Mouse (Mus musculus) limb, embryonic 11.5 days (tissue): Measurements from ENCODE around the gene Dlgap3. TPM values are rescaled to one million over a fixed set of nuclear protein-coding genes. Genes with fewer than 3 reads are reported as not detected.

Experiments
- ATAC-seq: fragments of 200-750 bp; cut with Nextera tagmentation; 2 replicates; pipeline ENCODE4 v1.8.0; 2017; ENCODE audit warnings: low read depth; ENCODE audit not compliant: insufficient number of reproducible peaks, low FRiP score, low TSS enrichment
- DNase-seq: peaks from one replicate; pipeline ENCODE4 v3.0.0-alpha.2; 2015; ENCODE audit warnings: low spot score
- H3K27ac ChIP-seq: fragments of 300-500 bp; sonication (generic); replicated peaks from 2 replicates; pipeline ENCODE4 v1.5.1; 2014; ENCODE audit warnings: low read depth, mild to moderate bottlenecking, low read length
- H3K27me3 ChIP-seq: fragments of 300-500 bp; sonication (generic); 2 replicates; pipeline ENCODE4 v1.6.1; 2014; ENCODE audit warnings: mild to moderate bottlenecking, low read length, mixed read lengths; ENCODE audit not compliant: control insufficient read depth, insufficient read depth
- H3K36me3 ChIP-seq: fragments of 300-500 bp; sonication (generic); 2 replicates; pipeline ENCODE4 v1.6.1; 2014; ENCODE audit warnings: mild to moderate bottlenecking, low read length, moderate library complexity, mixed read lengths; ENCODE audit not compliant: control insufficient read depth, insufficient read depth
- H3K4me1 ChIP-seq: fragments of 300-500 bp; sonication (generic); 2 replicates; pipeline ENCODE4 v1.6.1; 2014; ENCODE audit warnings: low read length, mixed read lengths; ENCODE audit not compliant: control insufficient read depth, insufficient read depth
- H3K4me2 ChIP-seq: fragments of 300-500 bp; sonication (generic); 2 replicates; pipeline ENCODE4 v1.6.1; 2014; ENCODE audit warnings: low read depth, mild to moderate bottlenecking, moderate library complexity; ENCODE audit not compliant: severe bottlenecking
- H3K4me3 ChIP-seq: fragments of 300-500 bp; sonication (generic); 2 replicates; pipeline ENCODE4 v1.5.1; 2014; ENCODE audit warnings: low read depth, low read length
- H3K9ac ChIP-seq: fragments of 300-500 bp; sonication (generic); 2 replicates; pipeline ENCODE4 v1.6.1; 2014; ENCODE audit warnings: mild to moderate bottlenecking, low read length
- H3K9me3 ChIP-seq: fragments of 300-500 bp; sonication (generic); 2 replicates; pipeline ENCODE4 v1.6.1; 2016; ENCODE audit warnings: low read length; ENCODE audit not compliant: control insufficient read depth
- WGBS: fragments of 180-500 bp; shearing (Covaris S2); extraction: QIAGEN DNeasy Blood & Tissue Kit; methylation state at CpG from one replicate; pipeline ENCODE4 v1.1.7; 2014; 5-methylcytosine and 5-hydroxymethylcytosine counted together
- polyA plus RNA-seq: library from polyadenylated mRNA; unstranded; fragments of >200 nt; fragmentation: Nextera tagmentation; extraction: Ambion mirVana; gene quantifications from 2 replicates; pipeline ENCODE4 v1.2.1, GENCODE M21; 2014

Gene Dlgap3
- polyA plus RNA-seq, 1 experiment from 2014 or later, result 0.25 TPM

DNA sequence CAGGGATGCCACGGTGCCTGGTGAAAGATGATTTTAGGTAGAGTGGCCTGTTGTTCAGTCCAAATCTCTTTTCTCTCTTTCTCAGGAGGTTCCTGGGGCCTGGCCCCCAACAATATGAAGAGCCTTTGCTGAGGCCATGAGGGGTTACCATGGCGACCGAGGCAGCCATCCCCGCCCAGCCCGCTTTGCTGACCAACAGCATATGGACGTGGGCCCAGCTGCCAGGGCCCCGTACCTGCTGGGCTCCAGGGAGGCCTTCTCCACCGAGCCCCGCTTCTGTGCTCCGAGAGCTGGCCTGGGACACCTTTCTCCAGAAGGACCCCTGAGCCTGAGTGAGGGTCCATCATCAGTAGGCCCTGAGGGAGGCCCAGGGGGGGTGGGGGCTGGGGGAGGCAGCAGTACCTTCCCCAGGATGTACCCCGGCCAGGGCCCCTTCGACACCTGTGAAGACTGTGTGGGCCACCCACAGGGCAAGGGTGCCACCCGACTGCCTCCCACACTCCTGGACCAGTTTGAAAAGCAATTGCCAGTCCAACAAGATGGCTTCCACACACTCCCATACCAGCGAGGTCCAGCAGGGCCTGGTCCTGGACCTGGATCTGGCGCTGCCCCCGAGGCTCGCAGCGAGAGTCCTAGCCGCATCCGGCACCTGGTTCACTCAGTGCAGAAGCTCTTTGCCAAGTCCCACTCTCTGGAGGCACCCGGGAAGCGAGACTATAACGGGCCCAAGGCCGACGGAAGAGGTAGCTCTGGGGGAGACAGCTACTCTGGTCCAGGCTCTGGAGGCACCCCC, 25.7 kb downstream of the Dlgap3 start:
- Histone ChIP-seq H3K9me3 (no peaks in the 10 kb centered on the region), H3K36me3 (no peaks in the 10 kb centered on the region), H3K4me3 (no peak overlapping the region), H3K4me2 (no peak overlapping the region), H3K4me1 (no peaks in the 10 kb centered on the region), H3K9ac (no peak overlapping the region), H3K27ac (no peak overlapping the region), H3K27me3 (no peaks in the 10 kb centered on the region)
- no peak for ATAC-seq
- no peak for DNase-seq
- WGBS, result 86% methylated on average over 22 of the region's 25 CpGs

DNA sequence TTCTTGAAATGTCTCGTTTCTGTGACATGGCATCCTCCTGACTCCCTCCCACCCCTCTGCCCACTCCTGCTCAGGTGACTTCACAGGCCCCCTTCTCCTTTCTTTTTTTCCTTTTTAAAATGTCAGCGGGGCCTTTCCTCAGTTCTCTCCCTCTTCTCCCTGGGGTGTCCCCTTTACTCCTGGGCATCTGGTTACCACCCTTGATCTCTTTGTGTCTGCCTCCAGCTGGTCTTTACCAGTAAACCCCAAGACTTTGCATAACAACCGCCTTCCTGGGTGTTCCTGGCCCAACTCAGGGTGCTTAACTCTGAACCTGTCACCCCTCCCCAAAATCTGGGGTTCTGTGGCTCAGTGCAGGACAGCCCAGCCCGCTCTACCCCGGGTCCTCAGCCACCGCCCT, 29.6 kb downstream of the Dlgap3 start:
- no peak overlapping the region for H3K4me2 ChIP-seq
- no peak overlapping the region for H3K9ac ChIP-seq
- H3K36me3 ChIP-seq, result no peaks in the 10 kb centered on the region
- DNase-seq (no peak), ATAC-seq (no peak)
- no peak overlapping the region for H3K27ac ChIP-seq
- H3K4me1 ChIP-seq, result no peaks in the 10 kb centered on the region
- no peak overlapping the region for H3K4me3 ChIP-seq
- no peaks in the 10 kb centered on the region for H3K9me3 ChIP-seq
- 31% methylated on average over 6 of the region's 6 CpGs for WGBS
- H3K27me3 ChIP-seq, result no peaks in the 10 kb centered on the region

DNA sequence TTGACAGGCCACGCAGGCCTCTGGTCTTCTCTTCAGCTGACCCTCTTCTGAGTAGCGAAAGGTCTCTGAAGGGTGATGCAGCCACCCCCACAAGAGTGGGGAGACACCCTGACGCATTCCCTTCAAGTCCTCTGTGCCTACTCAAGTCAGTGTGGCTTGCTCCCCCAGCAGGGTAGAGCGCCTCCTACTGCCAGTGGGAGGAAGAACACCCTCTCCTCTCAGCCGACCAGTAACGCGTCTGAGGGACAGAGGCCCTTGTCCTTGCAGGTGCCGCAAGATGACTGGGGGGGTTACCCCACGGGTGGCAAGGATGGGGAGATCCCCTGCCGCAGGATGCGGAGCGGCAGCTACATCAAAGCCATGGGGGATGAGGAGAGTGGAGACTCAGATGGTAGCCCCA, 30.4 kb downstream of the Dlgap3 start:
- H3K36me3 ChIP-seq, result no peaks in the 10 kb centered on the region
- H3K9me3 ChIP-seq, result no peaks in the 10 kb centered on the region
- no peak overlapping the region for H3K4me3 ChIP-seq
- H3K9ac ChIP-seq, result no peak overlapping the region
- no peak overlapping the region for H3K4me2 ChIP-seq
- no peaks in the 10 kb centered on the region for H3K27me3 ChIP-seq
- ATAC-seq (no peak), DNase-seq (no peak)
- H3K27ac ChIP-seq, result no peak overlapping the region
- 61% methylated on average over 12 of the region's 12 CpGs for WGBS
- H3K4me1 ChIP-seq, result no peaks in the 10 kb centered on the region

DNA sequence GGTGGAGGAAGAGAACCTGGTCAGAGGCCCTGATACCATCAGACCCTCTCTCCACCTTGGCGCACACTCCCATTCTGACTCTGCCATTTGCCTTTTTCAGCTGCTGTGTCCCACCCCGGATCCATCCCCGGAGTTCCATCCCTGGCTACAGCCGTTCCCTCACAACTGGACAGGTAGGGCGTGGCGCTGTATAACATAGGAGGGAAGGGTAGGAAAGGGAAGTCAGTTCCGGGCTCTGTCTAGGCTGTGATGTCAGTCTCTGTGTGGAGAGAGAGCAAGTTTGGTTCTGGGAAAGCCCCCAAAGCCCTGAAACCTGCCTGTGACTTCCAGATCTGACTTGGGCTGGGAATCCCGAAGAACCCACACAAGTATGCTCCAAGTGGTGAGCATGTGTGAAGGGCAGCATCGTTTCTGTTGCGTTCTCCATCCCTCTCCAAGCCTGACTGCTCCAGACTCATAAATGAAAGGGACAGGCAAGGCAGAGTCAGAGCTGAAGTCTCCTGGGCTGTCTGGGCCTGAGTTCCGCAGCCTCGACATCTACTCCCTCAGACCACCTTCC, 31.2 kb downstream of the Dlgap3 start:
- ATAC-seq, result no peak
- no peak overlapping the region for H3K4me3 ChIP-seq
- 84% methylated on average over 12 of the region's 12 CpGs for WGBS

DNA sequence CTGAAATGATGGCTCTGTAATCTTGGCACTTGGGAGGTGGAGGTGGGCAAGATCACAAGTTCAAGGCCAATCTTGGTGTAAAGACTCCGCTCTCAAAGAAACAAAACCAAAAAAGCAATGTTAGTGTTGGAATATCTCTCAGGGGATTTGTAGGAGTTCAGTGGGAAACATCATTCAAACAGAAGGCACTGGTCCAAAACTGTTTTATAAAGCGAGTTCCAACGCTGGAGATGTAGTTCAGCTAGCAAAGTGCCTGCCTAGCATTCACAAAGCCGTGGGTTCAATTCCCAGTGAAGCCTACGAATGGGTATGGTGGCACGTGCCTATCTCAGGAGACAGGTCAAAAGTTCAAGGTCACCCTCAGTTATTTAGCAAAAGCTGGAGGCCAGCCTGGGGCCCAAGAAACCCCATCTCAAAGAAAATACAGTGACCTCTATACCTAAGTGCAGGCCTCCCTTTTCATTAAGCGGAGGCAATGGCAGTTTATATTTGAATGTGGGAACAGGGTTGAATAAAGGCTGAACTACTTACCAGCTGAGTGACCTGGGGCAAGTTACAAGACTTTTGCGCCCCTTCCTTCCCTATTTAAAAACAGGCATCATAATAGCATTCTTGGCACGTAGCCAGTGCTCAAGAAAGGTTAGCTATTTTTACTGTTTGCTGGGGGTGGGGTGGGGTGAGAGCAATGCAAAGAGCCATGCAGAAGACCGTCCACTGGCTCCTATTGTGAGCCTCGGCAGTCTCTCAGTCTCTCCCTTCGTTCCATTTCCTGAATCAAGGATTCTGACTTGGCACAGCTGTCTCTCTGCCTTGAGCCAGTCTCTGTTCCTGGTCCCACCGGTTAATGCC, 32.0 kb downstream of the Dlgap3 start:
- ATAC-seq (no peak), DNase-seq (no peak)
- WGBS, result 75% methylated on average over 13 of the region's 13 CpGs
- Histone ChIP-seq H3K9me3 (no peaks in the 10 kb centered on the region), H3K27me3 (no peaks in the 10 kb centered on the region), H3K36me3 (no peaks in the 10 kb centered on the region), H3K4me1 (no peaks in the 10 kb centered on the region), H3K27ac (no peak overlapping the region), H3K9ac (no peak overlapping the region), H3K4me3 (no peak overlapping the region), H3K4me2 (no peak overlapping the region)

More for the DNA sequence above, 31.2 kb downstream of the Dlgap3 start:
- H3K4me1 ChIP-seq, result no peaks in the 10 kb centered on the region
- H3K4me2 ChIP-seq, result no peak overlapping the region
- no peak overlapping the region for H3K9ac ChIP-seq
- no peaks in the 10 kb centered on the region for H3K9me3 ChIP-seq
- no peak overlapping the region for H3K27ac ChIP-seq
- no peaks in the 10 kb centered on the region for H3K27me3 ChIP-seq
- no peaks in the 10 kb centered on the region for H3K36me3 ChIP-seq
- DNase-seq, result no peak

DNA sequence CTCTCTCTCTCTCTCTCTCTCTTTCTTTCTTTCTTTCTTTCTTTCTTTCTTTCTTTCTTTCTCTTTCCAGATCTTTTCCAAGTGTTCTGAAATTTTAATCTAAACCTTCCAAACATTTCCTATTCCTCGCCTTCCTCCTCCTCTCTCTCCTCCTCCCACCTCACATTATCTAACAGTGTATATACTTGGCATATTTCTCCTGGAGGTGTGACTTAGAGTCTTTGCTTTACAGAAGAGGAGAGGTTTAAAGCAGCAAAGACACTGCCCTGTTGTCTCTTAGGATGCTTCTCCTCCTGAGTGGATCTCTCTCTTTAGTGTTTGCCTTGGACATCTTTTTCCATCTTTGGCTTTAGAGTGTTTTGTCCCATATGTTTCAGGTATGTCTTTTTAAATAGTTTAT, 34.1 kb downstream of the Dlgap3 start:
- ATAC-seq (no peak), DNase-seq (no peak)
- H3K27ac ChIP-seq, result no peak overlapping the region
- H3K9ac ChIP-seq, result no peak overlapping the region
- H3K36me3 ChIP-seq, result no peaks in the 10 kb centered on the region
- WGBS, result 83% methylated on average over 1 of the region's 1 CpGs
- H3K9me3 ChIP-seq, result no peaks in the 10 kb centered on the region
- no peak overlapping the region for H3K4me2 ChIP-seq
- H3K4me3 ChIP-seq, result no peak overlapping the region
- H3K27me3 ChIP-seq, result no peaks in the 10 kb centered on the region
- no peaks in the 10 kb centered on the region for H3K4me1 ChIP-seq

DNA sequence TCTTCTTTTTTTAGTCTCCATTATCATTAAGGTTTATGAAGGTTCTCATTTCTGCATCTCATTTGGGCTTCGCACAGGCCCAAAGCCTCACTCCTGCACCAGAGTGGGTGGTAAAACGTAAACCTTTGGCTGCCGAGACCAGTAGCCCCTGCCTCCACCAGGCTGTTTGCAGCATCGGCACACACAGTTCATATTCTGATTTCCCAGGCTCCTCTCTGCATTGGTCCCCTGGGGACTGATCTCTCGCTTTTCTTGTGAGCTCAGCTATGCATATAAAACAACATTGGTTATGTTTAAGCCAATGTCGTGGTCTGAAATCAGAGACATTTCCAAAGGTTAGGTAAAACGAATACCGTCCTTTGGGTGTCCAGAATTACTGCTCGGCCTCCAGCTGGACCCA, 42.3 kb downstream of the Dlgap3 start:
- no peak overlapping the region for H3K9ac ChIP-seq
- no peak overlapping the region for H3K4me2 ChIP-seq
- DNase-seq (no peak), ATAC-seq (no peak)
- H3K4me3 ChIP-seq, result no peak overlapping the region
- no peaks in the 10 kb centered on the region for H3K9me3 ChIP-seq
- H3K4me1 ChIP-seq, result no peaks in the 10 kb centered on the region
- WGBS, result 83% methylated on average over 9 of the region's 9 CpGs
- H3K36me3 ChIP-seq, result no peaks in the 10 kb centered on the region
- peaks cover 21% of the 10 kb centered on the region for H3K27me3 ChIP-seq
- H3K27ac ChIP-seq, result no peak overlapping the region

DNA sequence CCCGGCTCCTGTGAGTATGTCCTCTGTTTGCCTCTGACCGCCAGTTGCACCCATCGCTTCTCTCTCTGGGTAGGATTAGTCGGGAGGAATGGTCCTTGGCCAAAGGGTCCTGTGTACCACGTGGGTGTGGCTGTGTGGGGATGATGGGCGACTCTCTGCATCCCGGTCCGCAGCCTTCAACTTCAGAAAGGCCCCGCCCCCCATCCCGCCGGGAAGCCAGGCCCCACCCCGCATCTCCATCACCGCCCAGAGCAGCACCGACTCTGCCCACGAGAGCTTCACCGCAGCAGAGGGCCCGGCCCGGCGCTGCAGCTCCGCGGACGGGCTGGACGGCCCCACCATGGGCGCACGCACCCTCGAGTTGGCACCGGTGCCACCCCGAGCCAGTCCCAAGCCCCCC, 45.5 kb downstream of the Dlgap3 start:
- peaks cover 21% of the 10 kb centered on the region for H3K27me3 ChIP-seq
- H3K9me3 ChIP-seq, result no peaks in the 10 kb centered on the region
- DNase-seq (no peak), ATAC-seq (no peak)
- H3K9ac ChIP-seq, result no peak overlapping the region
- H3K4me1 ChIP-seq, result no peaks in the 10 kb centered on the region
- no peak overlapping the region for H3K27ac ChIP-seq
- 16% methylated on average over 28 of the region's 28 CpGs for WGBS
- H3K4me2 ChIP-seq, result peak overlapping the region; percentile 25; the same call in 1 of the 2 replicates
- H3K4me3 ChIP-seq, result 0 out of 2 replicates have a peak overlapping the region, but pooled peaks have one; percentile 6
- H3K36me3 ChIP-seq, result no peaks in the 10 kb centered on the region
